Mouse (Mus musculus) macrophage (primary cell): ENCODE measurements around the gene Npy. TPM values are rescaled to one million over a fixed set of nuclear protein-coding genes. Genes with fewer than 3 reads are reported as not detected.

ENCODE experiments used
- H3K27ac ChIP-seq: fragments of 350-480 bp; formaldehyde crosslinking; 2 replicates; pipeline ENCODE4 v1.9.0; 2021
- H3K36me3 ChIP-seq: fragments of 350-480 bp; formaldehyde crosslinking; 2 replicates; pipeline ENCODE4 v1.9.0; 2021; ENCODE audit errors: inconsistent target
- H3K4me3 ChIP-seq: fragments of 350-480 bp; formaldehyde crosslinking; 2 replicates; pipeline ENCODE4 v1.9.0; 2021; ENCODE audit errors: inconsistent target
- H3K79me2 ChIP-seq: fragments of 350-480 bp; formaldehyde crosslinking; 2 replicates; pipeline ENCODE4 v1.9.0; 2021; ENCODE audit errors: inconsistent target
- WGBS: methylation state at CpG from one replicate; pipeline ENCODE4 v1.1.7; 2026; ENCODE audit warnings: inconsistent platforms; ENCODE audit not compliant: missing documents; 5-methylcytosine and 5-hydroxymethylcytosine counted together
- polyA plus RNA-seq: library from polyadenylated mRNA; stranded (reverse); fragments of 250-400 nt; gene quantifications from 3 replicates; pipeline ENCODE4 v1.2.4, GENCODE M21; 2018; ENCODE audit warnings: inconsistent platforms
- total RNA-seq, 78 experiments: library from RNA; depleted of rRNA; stranded (reverse); fragments of 250-400 nt; gene quantifications; 1 replicate in 9 of 78; 2 replicates in 24 of 78; 3 replicates in 43 of 78; 4 replicates in 2 of 78; pipeline ENCODE4 v1.2.4; 2018; ENCODE audit warnings: inconsistent platforms in 56 of 78

Gene Npy
- 10 to 100 TPM in 1 of 26 experiments, 1 to 10 TPM in 13, not detected in 12; 1.6 to 10.7 (median 2.9) TPM for total RNA-seq (2018; cell fraction: chromatin; rRNA removed)
- 100 to 1,000 TPM in 1 of 26 experiments, 10 to 100 TPM in 25; 33.9 to 105 (median 68.7) TPM for total RNA-seq (2018; cell fraction: cytosol; rRNA removed)
- 10 to 100 TPM in 19 of 26 experiments, 1 to 10 TPM in 7; 5.7 to 49.0 (median 17.2) TPM for total RNA-seq (2018; cell fraction: nucleus; rRNA removed)
- 39.0 to 157 TPM (median 139 TPM) in 3 replicates for polyA plus RNA-seq

- no peak within 1 kb of the TSS for H3K27ac ChIP-seq
- peak within 1 kb of the TSS; percentile 31 for H3K4me3 ChIP-seq
- H3K79me2 ChIP-seq = no peaks in the 10 kb centered on the region
- WGBS = 3% methylated on average over 66 of the region's 66 CpGs
- H3K36me3 ChIP-seq = no peaks in the 10 kb centered on the region
These were observed at the start of gene Npy for GRCm38 (mm10) chr6:49821961-49822870. Npy (plus strand) TSS chr6:49822710.

- whole genome bisulfite sequencing = 95% methylated on average over 8 of the region's 8 CpGs
These were observed 47.5 kb upstream of the Npy start for GRCm38 (mm10) chr6:49775006-49775405.

GRCm38 (mm10) chr6:49778109-49778508, 44.4 kb upstream of the Npy start:
- H3K79me2 ChIP-seq = no peaks in the 10 kb centered on the region
- WGBS = 12% methylated on average over 13 of the region's 13 CpGs
- no peaks in the 10 kb centered on the region for H3K36me3 ChIP-seq
- no peak overlapping the region for H3K4me3 ChIP-seq
- no peak overlapping the region for H3K27ac ChIP-seq

More at GRCm38 (mm10) chr6:49775006-49775405, 47.5 kb upstream of the Npy start:
- H3K4me3 ChIP-seq = no peak overlapping the region
- H3K36me3 ChIP-seq = no peaks in the 10 kb centered on the region
- H3K27ac ChIP-seq = no peak overlapping the region
- H3K79me2 ChIP-seq = no peaks in the 10 kb centered on the region

GRCm38 (mm10) chr6:49778729-49779128, 43.8 kb upstream of the Npy start:
- no peak overlapping the region for H3K4me3 ChIP-seq
- no peaks in the 10 kb centered on the region for H3K79me2 ChIP-seq
- no peaks in the 10 kb centered on the region for H3K36me3 ChIP-seq
- H3K27ac ChIP-seq = no peak overlapping the region
- 88% methylated on average over 9 of the region's 9 CpGs for WGBS

- Histone ChIP-seq H3K36me3 (no peaks in the 10 kb centered on the region), H3K4me3 (no peak overlapping the region), H3K79me2 (no peaks in the 10 kb centered on the region), H3K27ac (no peak overlapping the region)
- 59% methylated on average over 7 of the region's 7 CpGs for WGBS
These were observed 42.9 kb upstream of the Npy start for GRCm38 (mm10) chr6:49779606-49780005.

- Histone ChIP-seq H3K36me3 (no peaks in the 10 kb centered on the region), H3K4me3 (no peak overlapping the region), H3K27ac (no peak overlapping the region), H3K79me2 (no peaks in the 10 kb centered on the region)
- 57% methylated on average over 9 of the region's 9 CpGs for WGBS
These were observed 41.6 kb upstream of the Npy start for GRCm38 (mm10) chr6:49780846-49781400.

- Histone ChIP-seq H3K36me3 (no peaks in the 10 kb centered on the region), H3K79me2 (no peaks in the 10 kb centered on the region), H3K27ac (no peak overlapping the region), H3K4me3 (no peak overlapping the region)
- WGBS = 29% methylated on average over 5 of the region's 5 CpGs
These were observed 40.7 kb upstream of the Npy start for GRCm38 (mm10) chr6:49781852-49782251.

- Histone ChIP-seq H3K27ac (no peak overlapping the region), H3K4me3 (no peak overlapping the region), H3K36me3 (no peaks in the 10 kb centered on the region), H3K79me2 (no peaks in the 10 kb centered on the region)
- WGBS = 98% methylated on average over 7 of the region's 7 CpGs
These were observed 39.8 kb upstream of the Npy start for GRCm38 (mm10) chr6:49782679-49783078.

GRCm38 (mm10) chr6:49792524-49792923, 30.0 kb upstream of the Npy start:
- Histone ChIP-seq H3K4me3 (no peak overlapping the region), H3K36me3 (no peaks in the 10 kb centered on the region), H3K79me2 (no peaks in the 10 kb centered on the region), H3K27ac (no peak overlapping the region)
- WGBS = 80% methylated on average over 12 of the region's 12 CpGs

GRCm38 (mm10) chr6:49804105-49804504, 18.4 kb upstream of the Npy start:
- no peaks in the 10 kb centered on the region for H3K79me2 ChIP-seq
- 87% methylated on average over 8 of the region's 8 CpGs for WGBS
- no peak overlapping the region for H3K4me3 ChIP-seq
- H3K36me3 ChIP-seq = no peaks in the 10 kb centered on the region
- H3K27ac ChIP-seq = no peak overlapping the region

GRCm38 (mm10) chr6:49808076-49808475, 14.4 kb upstream of the Npy start:
- H3K27ac ChIP-seq = no peak overlapping the region
- H3K79me2 ChIP-seq = no peaks in the 10 kb centered on the region
- 88% methylated on average over 13 of the region's 13 CpGs for WGBS
- no peak overlapping the region for H3K4me3 ChIP-seq
- no peaks in the 10 kb centered on the region for H3K36me3 ChIP-seq

GRCm38 (mm10) chr6:49817183-49817582, 5.3 kb upstream of the Npy start:
- H3K79me2 ChIP-seq = no peaks in the 10 kb centered on the region
- H3K27ac ChIP-seq = no peak overlapping the region
- 72% methylated on average over 5 of the region's 5 CpGs for WGBS
- no peaks in the 10 kb centered on the region for H3K36me3 ChIP-seq
- no peak overlapping the region for H3K4me3 ChIP-seq

- no peaks in the 10 kb centered on the region for H3K79me2 ChIP-seq
- no peak overlapping the region for H3K4me3 ChIP-seq
- WGBS = 52% methylated on average over 6 of the region's 6 CpGs
These were observed 4.9 kb upstream of the Npy start for GRCm38 (mm10) chr6:49817625-49818024.

GRCm38 (mm10) chr6:49822871-49823230, 341 bp downstream of the Npy start:
- Histone ChIP-seq H3K36me3 (no peaks in the 10 kb centered on the region), H3K27ac (no peak overlapping the region), H3K79me2 (no peaks in the 10 kb centered on the region), H3K4me3 (peak overlapping the region; percentile 31)
- 11% methylated on average over 9 of the region's 10 CpGs for WGBS

More at GRCm38 (mm10) chr6:49817625-49818024, 4.9 kb upstream of the Npy start:
- no peaks in the 10 kb centered on the region for H3K36me3 ChIP-seq
- H3K27ac ChIP-seq = no peak overlapping the region

- Histone ChIP-seq H3K36me3 (no peaks in the 10 kb centered on the region), H3K4me3 (peak overlapping the region; percentile 31), H3K79me2 (no peaks in the 10 kb centered on the region), H3K27ac (no peak overlapping the region)
- 30% methylated on average over 15 of the region's 15 CpGs for WGBS
These were observed 861 bp downstream of the Npy start for GRCm38 (mm10) chr6:49823371-49823770.
